Mouse (Mus musculus): ENCODE results near the gene Paox. TPM values are rescaled to one million over a fixed set of nuclear protein-coding genes. Genes with fewer than 3 reads are reported as not detected.

Gene Paox
- total and polyA plus RNA-seq, 2 experiments from 2014 or later = 8.7 to 11.8 TPM

- Histone ChIP-seq H3K4me3 (ENCODE audit: low read depth, low read length) (peak within 1 kb of the TSS; percentile 45), H3K27ac (ENCODE audit: low read depth) (peak within 1 kb of the TSS; percentile 94), H3K27me3 (ENCODE audit: control insufficient read depth, insufficient read depth, low read length) (no peaks in the 10 kb centered on the region), H3K9ac (replicated peaks; ENCODE audit: low read depth, low read length) (peak within 1 kb of the TSS; percentile 67), H3K9me3 (replicated peaks; ENCODE audit: control insufficient read depth, low read length) (no peaks in the 10 kb centered on the region), H3K4me1 (ENCODE audit: control insufficient read depth, insufficient read depth) (0 out of 2 replicates have a peak, but pooled peaks cover 3% of the 10 kb centered on the region), H3K36me3 (replicated peaks; ENCODE audit: control insufficient read depth, insufficient read depth, low read length) (peaks cover 35% of the 10 kb centered on the region), H3K4me2 (ENCODE audit: low read depth, low read length) (peak within 1 kb of the TSS; percentile 74)
- no peak for TF ChIP-seq CTCF (IDR thresholded peaks at IDR 0.05; ENCODE audit: low read depth)
- no peak for TF ChIP-seq EP300 (IDR thresholded peaks at IDR 0.05; ENCODE audit: low read depth)
- DNase-seq (ENCODE audit: low spot score) (peak; percentile 90), ATAC-seq (ENCODE audit: insufficient read depth, low read depth) (peak; percentile 95)
- WGBS = under 1% methylated on average over 30 of the region's 30 CpGs
Observed at GRCm38 (mm10) chr7:140101993-140102860, 13.4 kb upstream of the Paox start, which contains the start of gene Fuom. TSS of gene Fuom (minus strand) at chr7:140102441.

GRCm38 (mm10) chr7:140104009-140104408, 11.6 kb upstream of the Paox start:
- no peak overlapping the region for H3K27ac ChIP-seq (ENCODE audit: low read depth)
- H3K4me1 ChIP-seq (ENCODE audit: control insufficient read depth, insufficient read depth) = 0 out of 2 replicates have a peak, but pooled peaks cover 3% of the 10 kb centered on the region
- no peaks in the 10 kb centered on the region for H3K27me3 ChIP-seq (ENCODE audit: control insufficient read depth, insufficient read depth, low read length)
- 81% methylated on average over 4 of the region's 4 CpGs for WGBS
- H3K36me3 ChIP-seq (replicated peaks; ENCODE audit: control insufficient read depth, insufficient read depth, low read length) = peaks cover 45% of the 10 kb centered on the region
- H3K9ac ChIP-seq (replicated peaks; ENCODE audit: low read depth, low read length) = no peak overlapping the region
- TF ChIP-seq EP300 (IDR thresholded peaks at IDR 0.05; ENCODE audit: low read depth) = no peak
- TF ChIP-seq CTCF (IDR thresholded peaks at IDR 0.05; ENCODE audit: low read depth) = no peak
- ATAC-seq (ENCODE audit: insufficient read depth, low read depth) = no peak
- no peak overlapping the region for H3K4me3 ChIP-seq (ENCODE audit: low read depth, low read length)
- DNase-seq (ENCODE audit: low spot score) = no peak
- H3K9me3 ChIP-seq (replicated peaks; ENCODE audit: control insufficient read depth, low read length) = no peaks in the 10 kb centered on the region
- no peak overlapping the region for H3K4me2 ChIP-seq (ENCODE audit: low read depth, low read length)

- DNase-seq (ENCODE audit: low spot score) = no peak
- no peak for TF ChIP-seq CTCF (IDR thresholded peaks at IDR 0.05; ENCODE audit: low read depth)
- TF ChIP-seq EP300 (IDR thresholded peaks at IDR 0.05; ENCODE audit: low read depth) = no peak
- peaks cover 1% of the 10 kb centered on the region; the same call in 1 of the 2 replicates for H3K4me1 ChIP-seq (ENCODE audit: control insufficient read depth, insufficient read depth)
- H3K36me3 ChIP-seq (replicated peaks; ENCODE audit: control insufficient read depth, insufficient read depth, low read length) = peaks cover 59% of the 10 kb centered on the region
- H3K9ac ChIP-seq (replicated peaks; ENCODE audit: low read depth, low read length) = no peak overlapping the region
- no peak overlapping the region for H3K4me2 ChIP-seq (ENCODE audit: low read depth, low read length)
- H3K27ac ChIP-seq (ENCODE audit: low read depth) = no peak overlapping the region
- no peaks in the 10 kb centered on the region for H3K27me3 ChIP-seq (ENCODE audit: control insufficient read depth, insufficient read depth, low read length)
- no peaks in the 10 kb centered on the region for H3K9me3 ChIP-seq (replicated peaks; ENCODE audit: control insufficient read depth, low read length)
- ATAC-seq (ENCODE audit: insufficient read depth, low read depth) = no peak
- no peak overlapping the region for H3K4me3 ChIP-seq (ENCODE audit: low read depth, low read length)
- 52% methylated on average over 3 of the region's 3 CpGs for WGBS
Observed at GRCm38 (mm10) chr7:140111943-140112342, 3.7 kb upstream of the Paox start.

GRCm38 (mm10) chr7:140116329-140117054, 893 bp downstream of the Paox start, which contains the start of gene Echs1:
TSS of gene Echs1 (minus strand) at chr7:140116476.
- Histone ChIP-seq H3K4me1 (ENCODE audit: control insufficient read depth, insufficient read depth) (peaks cover 4% of the 10 kb centered on the region; the same call in 1 of the 2 replicates), H3K36me3 (replicated peaks; ENCODE audit: control insufficient read depth, insufficient read depth, low read length) (peaks cover 16% of the 10 kb centered on the region), H3K4me2 (ENCODE audit: low read depth, low read length) (peak within 1 kb of the TSS; percentile 68), H3K27me3 (ENCODE audit: control insufficient read depth, insufficient read depth, low read length) (no peaks in the 10 kb centered on the region), H3K9me3 (replicated peaks; ENCODE audit: control insufficient read depth, low read length) (no peaks in the 10 kb centered on the region), H3K27ac (ENCODE audit: low read depth) (peak within 1 kb of the TSS; percentile 92), H3K4me3 (ENCODE audit: low read depth, low read length) (peak within 1 kb of the TSS; percentile 71), H3K9ac (replicated peaks; ENCODE audit: low read depth, low read length) (peak within 1 kb of the TSS; percentile 60)
- TF ChIP-seq CTCF (IDR thresholded peaks at IDR 0.05; ENCODE audit: low read depth) (no peak), EP300 (IDR thresholded peaks at IDR 0.05; ENCODE audit: low read depth) (0 out of 2 replicates have a peak, but pooled peaks have one; percentile 19)
- DNase-seq (ENCODE audit: low spot score) (peak; percentile 95), ATAC-seq (ENCODE audit: insufficient read depth, low read depth) (peak; percentile 96)
- WGBS = 3% methylated on average over 28 of the region's 28 CpGs

- TF ChIP-seq CTCF (IDR thresholded peaks at IDR 0.05; ENCODE audit: low read depth) (no peak), EP300 (IDR thresholded peaks at IDR 0.05; ENCODE audit: low read depth) (no peak)
- WGBS = 79% methylated on average over 2 of the region's 2 CpGs
- H3K9me3 ChIP-seq (replicated peaks; ENCODE audit: control insufficient read depth, low read length) = no peaks in the 10 kb centered on the region
- H3K4me1 ChIP-seq (ENCODE audit: control insufficient read depth, insufficient read depth) = peaks cover 10% of the 10 kb centered on the region; the same call in 1 of the 2 replicates
- H3K9ac ChIP-seq (replicated peaks; ENCODE audit: low read depth, low read length) = no peak overlapping the region
- no peak overlapping the region for H3K4me3 ChIP-seq (ENCODE audit: low read depth, low read length)
- ATAC-seq (ENCODE audit: insufficient read depth, low read depth) = no peak
- H3K27ac ChIP-seq (ENCODE audit: low read depth) = no peak overlapping the region
- H3K4me2 ChIP-seq (ENCODE audit: low read depth, low read length) = no peak overlapping the region
- H3K27me3 ChIP-seq (ENCODE audit: control insufficient read depth, insufficient read depth, low read length) = no peaks in the 10 kb centered on the region
- no peaks in the 10 kb centered on the region for H3K36me3 ChIP-seq (replicated peaks; ENCODE audit: control insufficient read depth, insufficient read depth, low read length)
- no peak for DNase-seq (ENCODE audit: low spot score)
Observed at GRCm38 (mm10) chr7:140120484-140120883, 4.9 kb downstream of the Paox start.

Measured in heart, postnatal 0 days (tissue).